Mouse (Mus musculus) CH12.LX (cell line): ENCODE results near the gene Itih4. TPM values are rescaled to one million over a fixed set of nuclear protein-coding genes. Genes with fewer than 3 reads are reported as not detected.

Experiments used
- DNase-seq: peaks from one replicate; pipeline ENCODE4 v3.0.0-alpha.2; 2013; ENCODE audit errors: extremely low read depth
- H3K27ac ChIP-seq: 2 replicates; pipeline ENCODE4 v1.5.1; 2012; ENCODE audit warnings: low read depth, mild to moderate bottlenecking, control low read depth, moderate library complexity; ENCODE audit not compliant: insufficient read depth
- H3K27me3 ChIP-seq: replicated peaks from 2 replicates; pipeline ENCODE3; 2012; ENCODE audit warnings: inconsistent platforms
- H3K36me3 ChIP-seq, 2 experiments: replicated peaks in 1 of 2; 2 replicates each; pipeline versions ENCODE3 to v1.6.1; 2012; ENCODE audit warnings: inconsistent platforms in 1 of 2, low read length in 1 of 2, mild to moderate bottlenecking in 1 of 2, mixed read lengths in 1 of 2, moderate library complexity in 1 of 2; ENCODE audit not compliant: control insufficient read depth in 1 of 2, insufficient read depth in 1 of 2
- H3K4me1 ChIP-seq, 2 experiments: 2 replicates each; pipeline ENCODE4 v1.6.1; 2012; ENCODE audit warnings: inconsistent platforms in 1 of 2, moderate library complexity in 1 of 2; ENCODE audit not compliant: insufficient read depth in 2 of 2, control insufficient read depth in 1 of 2
- H3K4me2 ChIP-seq: 2 replicates; pipeline ENCODE4 v1.6.1; 2012; ENCODE audit warnings: low read depth, mild to moderate bottlenecking, control low read depth; ENCODE audit not compliant: poor library complexity, insufficient read depth, severe bottlenecking
- H3K4me3 ChIP-seq, 3 experiments: fragments of 150-350 bp in 1 of 3; sonication (generic) in 1 of 3; replicated peaks in 1 of 3; 2 replicates each; pipeline versions ENCODE3 to v1.5.1; 2011 to 2012; ENCODE audit warnings: low read depth in 2 of 3, low read length in 2 of 3, mild to moderate bottlenecking in 2 of 3, moderate library complexity in 2 of 3, control low read depth in 1 of 3, improper control_type of control experiment in 1 of 3, inconsistent platforms in 1 of 3, mixed read lengths in 1 of 3; ENCODE audit not compliant: poor library complexity in 1 of 3
- H3K79me2 ChIP-seq: replicated peaks from 2 replicates; pipeline ENCODE4 v1.6.1; 2012; ENCODE audit warnings: mild to moderate bottlenecking, moderate library complexity; ENCODE audit not compliant: control insufficient read depth, poor library complexity, insufficient read depth, severe bottlenecking; ENCODE audit errors: extremely low read depth
- H3K9ac ChIP-seq: 2 replicates; pipeline ENCODE4 v1.6.1; 2012; ENCODE audit warnings: low read depth, mild to moderate bottlenecking, control low read depth, moderate library complexity; ENCODE audit not compliant: insufficient read depth
- H3K9me3 ChIP-seq: replicated peaks from 2 replicates; pipeline ENCODE3; 2012; ENCODE audit warnings: low read length, inconsistent platforms, mixed read lengths
- BHLHE40 ChIP-seq: IDR thresholded peaks from 2 replicates; pipeline ENCODE4 v1.6.1; 2011; ENCODE audit warnings: mild to moderate bottlenecking, low read depth, low read length, improper control_type of control experiment
- CHD2 ChIP-seq: IDR thresholded peaks from 2 replicates; pipeline ENCODE4 v1.6.1; 2011; ENCODE audit warnings: low read length, improper control_type of control experiment
- ELF1 ChIP-seq: IDR thresholded peaks from 2 replicates; pipeline ENCODE4 v1.6.1; 2014; ENCODE audit warnings: low read depth, mild to moderate bottlenecking, inconsistent platforms, low read length, improper control_type of control experiment
- EP300 ChIP-seq: IDR thresholded peaks from 2 replicates; pipeline ENCODE4 v1.6.1; 2011; ENCODE audit warnings: low read length, improper control_type of control experiment
- GABPA ChIP-seq: IDR thresholded peaks from 2 replicates; pipeline ENCODE4 v1.6.1; 2012; ENCODE audit warnings: low read depth, low read length, improper control_type of control experiment, inconsistent platforms; ENCODE audit not compliant: insufficient replicate concordance
- IRF4 ChIP-seq: IDR thresholded peaks from 2 replicates; pipeline ENCODE4 v1.6.1; 2014; ENCODE audit warnings: low read depth, mild to moderate bottlenecking, inconsistent platforms, low read length, improper control_type of control experiment
- JUN ChIP-seq: IDR thresholded peaks from 2 replicates; pipeline ENCODE4 v1.6.1; 2011; ENCODE audit warnings: low read depth, mild to moderate bottlenecking, low read length, improper control_type of control experiment, moderate library complexity; ENCODE audit not compliant: insufficient read depth
- JUND ChIP-seq: conservative IDR thresholded peaks from 2 replicates; pipeline ENCODE4 v1.6.1; 2011; ENCODE audit warnings: low read depth, low read length, improper control_type of control experiment
- MAFK ChIP-seq: IDR thresholded peaks from 2 replicates; pipeline ENCODE4 v1.6.1; 2011; ENCODE audit warnings: low read length, improper control_type of control experiment; ENCODE audit not compliant: insufficient replicate concordance
- MAZ ChIP-seq: IDR thresholded peaks from 2 replicates; pipeline ENCODE4 v1.6.1; 2012; ENCODE audit warnings: low read depth, mild to moderate bottlenecking, inconsistent platforms, low read length, improper control_type of control experiment, moderate library complexity
- MYC ChIP-seq: IDR thresholded peaks from 2 replicates; pipeline ENCODE4 v1.6.1; 2011; ENCODE audit warnings: low read depth, mild to moderate bottlenecking, improper control_type of control experiment, low read length
- NRF1 ChIP-seq: IDR thresholded peaks from 2 replicates; pipeline ENCODE4 v1.6.1; 2014; ENCODE audit warnings: low read depth, mild to moderate bottlenecking, inconsistent platforms, low read length, improper control_type of control experiment, moderate library complexity
- PAX5 ChIP-seq: IDR thresholded peaks from 2 replicates; pipeline ENCODE4 v1.6.1; 2012; ENCODE audit warnings: low read length, inconsistent platforms, mixed read lengths
- RCOR1 ChIP-seq: conservative IDR thresholded peaks from 2 replicates; pipeline ENCODE4 v1.6.1; 2012; ENCODE audit warnings: low read depth, mild to moderate bottlenecking, inconsistent platforms, low read length, improper control_type of control experiment
- SIN3A ChIP-seq: IDR thresholded peaks from 2 replicates; pipeline ENCODE4 v1.6.1; 2012; ENCODE audit warnings: low read length, improper control_type of control experiment, inconsistent platforms
- TCF12 ChIP-seq: IDR thresholded peaks from 2 replicates; pipeline ENCODE4 v1.6.1; 2014; ENCODE audit warnings: low read depth, mild to moderate bottlenecking, inconsistent platforms, low read length, improper control_type of control experiment
- UBTF ChIP-seq: IDR thresholded peaks from 2 replicates; pipeline ENCODE4 v1.6.1; 2012; ENCODE audit warnings: low read depth, mild to moderate bottlenecking, inconsistent platforms, low read length, improper control_type of control experiment, moderate library complexity
- USF2 ChIP-seq: conservative IDR thresholded peaks from 2 replicates; pipeline ENCODE4 v1.6.1; 2011; ENCODE audit warnings: low read depth, low read length, improper control_type of control experiment
- ZKSCAN1 ChIP-seq: IDR thresholded peaks from 2 replicates; pipeline ENCODE4 v1.6.1; 2012; ENCODE audit warnings: low read depth, inconsistent platforms, low read length, improper control_type of control experiment, borderline replicate concordance
- dilution Hi-C: fragments of 300-500 bp; cut with MboI; formaldehyde crosslinking; loops from 2 replicates; pipeline ENCODE4 v1.14.3; 2020; ENCODE audit warnings: low sequenced_read_pairs; ENCODE audit not compliant: extremely low pct_unique_long_range_greater_than_20kb, extremely low pct_ligation_motif_present
- in situ Hi-C: fragments of 300-500 bp; cut with MboI; formaldehyde crosslinking; loops from 3 replicates; pipeline ENCODE4 v1.14.3; 2019; ENCODE audit warnings: low sequenced_read_pairs, low pct_ligation_motif_present, low pct_unique_long_range_greater_than_20kb, mixed read lengths
- polyA plus RNA-seq: library from polyadenylated mRNA; unstranded; fragments of >175 nt; gene quantifications from 2 replicates; pipeline ENCODE4 v1.2.1, GENCODE M21; 2012; ENCODE audit warnings: low read depth; ENCODE audit not compliant: insufficient read length
- total RNA-seq, 2 experiments: library from RNA; depleted of rRNA; stranded (reverse); fragments of 300-350 nt in 1 of 2; fragments of >200 nt in 1 of 2; gene quantifications; 2 replicates each; pipeline ENCODE4 v1.2.3; 2012 to 2014

The Itih4 gene
- total and polyA plus RNA-seq, 3 experiments, result not detected

- in situ Hi-C loops, result no loop called here
- dilution Hi-C loops, result no loop called here
- no peaks in the 10 kb centered on the region for H3K9me3 ChIP-seq
- no peaks in the 10 kb centered on the region for H3K79me2 ChIP-seq
- H3K4me3 ChIP-seq, result no peak overlapping the region
- no peak overlapping the region for H3K27ac ChIP-seq
- DNase-seq, result no peak
- TF ChIP-seq ZKSCAN1, result no peak
- TF ChIP-seq MAFK, result no peak
- no peak for TF ChIP-seq MYC
- TF ChIP-seq NRF1, result no peak
- TF ChIP-seq USF2, result no peak
- no peak overlapping the region for H3K9ac ChIP-seq
- peaks cover 0 to 7% of the 10 kb centered on the region in 2 experiments; a peak in 2 of 4 replicates for H3K4me1 ChIP-seq
- no peaks in the 10 kb centered on the region for H3K36me3 ChIP-seq
- H3K4me2 ChIP-seq, result no peak overlapping the region
- peaks cover 3% of the 10 kb centered on the region for H3K27me3 ChIP-seq
Measured at GRCm38 (mm10) chr14:30913404-30913803, 27.1 kb downstream of the Itih4 start.

- in situ Hi-C loops (no loop called here), dilution Hi-C loops (no loop called here)
- H3K4me1 ChIP-seq, result peaks cover 0 to 14% of the 10 kb centered on the region in 2 experiments; a peak in 2 of 4 replicates
- no peak overlapping the region for H3K9ac ChIP-seq
- no peaks in the 10 kb centered on the region for H3K79me2 ChIP-seq
- peaks cover 19% of the 10 kb centered on the region for H3K27me3 ChIP-seq
- no peak overlapping the region for H3K27ac ChIP-seq
- TF ChIP-seq EP300, result no peak
- TF ChIP-seq PAX5, result no peak
- TF ChIP-seq CHD2, result no peak
- TF ChIP-seq IRF4, result no peak
- TF ChIP-seq MAFK, result no peak
- no peak for TF ChIP-seq SIN3A
- no peak for TF ChIP-seq JUND
- no peak for TF ChIP-seq RCOR1
- no peak for TF ChIP-seq MAZ
- no peak for TF ChIP-seq UBTF
- TF ChIP-seq JUN, result no peak
- TF ChIP-seq TCF12, result no peak
- TF ChIP-seq MYC, result no peak
- no peak for TF ChIP-seq GABPA
- TF ChIP-seq ELF1, result no peak
- no peak for TF ChIP-seq BHLHE40
- no peak for DNase-seq
- H3K4me3 ChIP-seq, result no peak overlapping the region
- no peak overlapping the region for H3K4me2 ChIP-seq
- no peaks in the 10 kb centered on the region for H3K36me3 ChIP-seq
- no peaks in the 10 kb centered on the region for H3K9me3 ChIP-seq
Measured at GRCm38 (mm10) chr14:30916516-30916915, 30.2 kb downstream of the Itih4 start.
